Mouse (Mus musculus): ENCODE measurements at regions not wholly inside any gene's neighbourhood (a gene's known extent, or its start where the extent isn't known, plus 50 kb on each side); places are given as distances from the start of the nearest gene placed in this dataset.

DNA sequence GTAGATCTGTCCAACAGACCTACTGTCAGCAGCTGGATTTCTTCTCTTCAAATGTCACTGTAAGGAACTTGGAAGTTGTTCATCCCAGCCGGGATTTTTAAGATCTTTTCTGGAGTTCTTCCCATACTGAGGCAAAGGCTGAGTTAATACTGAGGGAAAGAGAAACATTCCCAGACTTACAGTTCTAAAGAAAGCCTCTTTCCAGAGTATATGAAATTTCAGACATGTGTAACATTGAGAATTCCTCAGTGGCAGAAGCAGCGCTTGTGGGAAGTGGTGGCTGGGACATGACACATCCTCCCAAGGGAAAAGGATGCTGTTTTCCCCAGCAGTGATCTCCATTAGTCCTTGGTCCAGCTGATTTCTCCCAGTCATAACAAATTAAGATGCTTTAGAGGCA lies 556.8 kb upstream of the Tle4 start:
- H3K4me3 ChIP-seq (ENCODE audit: insufficient read depth, low read length), result no peak overlapping the region
- TF ChIP-seq POLR2A (IDR thresholded peaks at IDR 0.05; ENCODE audit: borderline replicate concordance, low read depth, low read length) (no peak), CTCF (IDR thresholded peaks at IDR 0.05; ENCODE audit: low read depth, low read length) (no peak)
- H3K4me1 ChIP-seq (ENCODE audit: control insufficient read depth, insufficient read depth, low read length), result no peaks in the 10 kb centered on the region
- no peak overlapping the region for H3K27ac ChIP-seq (ENCODE audit: insufficient read depth, low read depth, low read length)

GRCm38 (mm10) chr19:15146325-15146724 lies 548.5 kb upstream of the Tle4 start:
- TF ChIP-seq CTCF (IDR thresholded peaks at IDR 0.05; ENCODE audit: low read depth, low read length) (no peak), POLR2A (IDR thresholded peaks at IDR 0.05; ENCODE audit: borderline replicate concordance, low read depth, low read length) (no peak)
- no peak overlapping the region for H3K27ac ChIP-seq (ENCODE audit: insufficient read depth, low read depth, low read length)
- no peak overlapping the region for H3K4me3 ChIP-seq (ENCODE audit: insufficient read depth, low read length)
- peaks cover 3% of the 10 kb centered on the region; the same call in 1 of the 2 replicates for H3K4me1 ChIP-seq (ENCODE audit: control insufficient read depth, insufficient read depth, low read length)

DNA sequence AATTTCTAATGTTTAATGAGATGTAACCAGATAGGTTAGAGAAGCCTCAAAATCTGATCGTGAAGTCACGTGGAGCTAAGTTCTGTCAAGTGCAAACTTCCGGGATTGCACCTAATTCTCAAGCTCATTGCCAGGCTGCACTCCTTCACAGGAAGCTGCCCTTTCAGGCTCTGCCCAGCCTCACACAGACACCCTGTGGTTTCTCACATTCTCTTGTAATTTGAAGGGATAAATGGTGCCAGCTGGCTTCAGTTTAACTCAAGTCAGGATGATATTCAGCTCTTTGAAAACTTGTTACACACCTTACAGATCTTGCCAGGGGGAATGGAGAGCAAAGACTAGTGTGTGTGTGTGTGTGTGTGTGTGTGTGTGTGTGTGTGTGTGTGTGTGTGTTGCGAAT lies 529.3 kb upstream of the Tle4 start:
- no peak overlapping the region for H3K4me3 ChIP-seq (ENCODE audit: insufficient read depth, low read length)
- no peak overlapping the region for H3K27ac ChIP-seq (ENCODE audit: insufficient read depth, low read depth, low read length)
- no peak for TF ChIP-seq POLR2A (IDR thresholded peaks at IDR 0.05; ENCODE audit: borderline replicate concordance, low read depth, low read length)
- no peak for TF ChIP-seq CTCF (IDR thresholded peaks at IDR 0.05; ENCODE audit: low read depth, low read length)
- H3K4me1 ChIP-seq (ENCODE audit: control insufficient read depth, insufficient read depth, low read length), result no peaks in the 10 kb centered on the region

GRCm38 (mm10) chr19:15108441-15109026 lies 510.7 kb upstream of the Tle4 start:
- no peak for TF ChIP-seq POLR2A (IDR thresholded peaks at IDR 0.05; ENCODE audit: borderline replicate concordance, low read depth, low read length)
- no peak for TF ChIP-seq CTCF (IDR thresholded peaks at IDR 0.05; ENCODE audit: low read depth, low read length)
- no peak overlapping the region for H3K27ac ChIP-seq (ENCODE audit: insufficient read depth, low read depth, low read length)
- H3K4me3 ChIP-seq (ENCODE audit: insufficient read depth, low read length), result no peak overlapping the region
- H3K4me1 ChIP-seq (ENCODE audit: control insufficient read depth, insufficient read depth, low read length), result no peaks in the 10 kb centered on the region

DNA sequence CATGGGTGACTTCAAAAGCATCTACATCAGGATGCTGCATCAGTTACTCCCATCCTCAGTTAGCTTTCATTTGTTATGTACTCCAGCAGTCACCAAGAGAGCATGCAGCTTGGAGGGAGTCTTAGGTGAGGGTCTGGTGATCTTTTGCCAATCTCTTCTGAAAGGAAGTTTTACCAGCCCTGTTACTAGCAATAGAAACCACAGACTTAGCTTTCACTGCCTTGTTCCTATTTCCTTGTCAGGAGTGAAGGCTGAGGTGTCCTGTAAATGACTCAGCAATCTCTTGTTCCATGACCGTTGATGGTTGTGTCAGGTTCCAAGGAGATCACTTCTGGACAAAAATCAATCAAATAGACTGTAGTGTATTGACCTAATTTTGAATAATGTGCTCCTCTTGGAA lies 497.2 kb upstream of the Tle4 start:
- TF ChIP-seq CTCF (IDR thresholded peaks at IDR 0.05; ENCODE audit: low read depth, low read length) (no peak), POLR2A (IDR thresholded peaks at IDR 0.05; ENCODE audit: borderline replicate concordance, low read depth, low read length) (no peak)
- Histone ChIP-seq H3K4me3 (ENCODE audit: insufficient read depth, low read length) (no peak overlapping the region), H3K4me1 (ENCODE audit: control insufficient read depth, insufficient read depth, low read length) (no peaks in the 10 kb centered on the region), H3K27ac (ENCODE audit: insufficient read depth, low read depth, low read length) (no peak overlapping the region)

DNA sequence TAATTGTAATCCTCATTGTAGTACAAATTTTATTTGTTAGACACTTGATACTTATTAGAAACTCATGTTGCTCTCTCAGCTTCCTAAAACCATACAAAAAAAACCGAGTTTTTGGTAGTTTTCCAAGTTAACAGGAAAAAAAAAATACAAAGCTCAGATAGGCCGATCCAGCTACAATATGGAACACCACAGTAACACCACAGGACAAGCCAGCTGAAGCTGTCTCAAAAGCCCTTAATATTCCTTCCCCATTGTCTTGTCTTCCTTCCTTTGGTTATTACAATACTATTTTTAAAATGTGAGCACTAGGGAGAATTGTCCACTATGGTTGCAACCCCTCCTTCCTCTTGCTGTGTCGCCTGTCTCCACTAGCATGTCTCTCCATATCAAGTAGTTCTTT lies 495.7 kb upstream of the Tle4 start:
- Histone ChIP-seq H3K4me1 (ENCODE audit: control insufficient read depth, insufficient read depth, low read length) (no peaks in the 10 kb centered on the region), H3K27ac (ENCODE audit: insufficient read depth, low read depth, low read length) (no peak overlapping the region), H3K4me3 (ENCODE audit: insufficient read depth, low read length) (no peak overlapping the region)
- TF ChIP-seq POLR2A (IDR thresholded peaks at IDR 0.05; ENCODE audit: borderline replicate concordance, low read depth, low read length), result no peak
- TF ChIP-seq CTCF (IDR thresholded peaks at IDR 0.05; ENCODE audit: low read depth, low read length), result no peak

GRCm38 (mm10) chr19:15080638-15081037 lies 482.8 kb upstream of the Tle4 start:
- Histone ChIP-seq H3K4me1 (ENCODE audit: control insufficient read depth, insufficient read depth, low read length) (no peaks in the 10 kb centered on the region), H3K27ac (ENCODE audit: insufficient read depth, low read depth, low read length) (no peak overlapping the region), H3K4me3 (ENCODE audit: insufficient read depth, low read length) (no peak overlapping the region)
- TF ChIP-seq POLR2A (IDR thresholded peaks at IDR 0.05; ENCODE audit: borderline replicate concordance, low read depth, low read length), result no peak
- TF ChIP-seq CTCF (IDR thresholded peaks at IDR 0.05; ENCODE audit: low read depth, low read length), result no peak

DNA sequence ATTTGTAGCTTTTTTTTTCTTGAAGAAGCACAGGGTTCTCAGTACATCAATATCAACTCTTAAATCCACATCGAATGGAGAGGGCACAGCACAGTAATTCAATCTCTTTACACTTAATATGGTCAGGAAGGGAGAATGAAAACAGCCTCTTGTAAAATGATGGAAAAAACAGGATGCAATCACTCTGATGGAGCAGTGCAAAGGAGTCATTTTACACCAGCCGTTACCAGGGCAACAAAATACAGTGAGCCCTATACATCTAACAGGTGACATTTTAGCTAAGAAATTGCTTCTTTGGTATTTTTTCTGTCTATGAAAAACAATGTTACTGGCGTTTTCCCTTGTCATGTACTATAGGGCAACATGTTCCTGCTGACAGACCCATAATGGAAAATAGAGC lies 459.9 kb upstream of the Tle4 start:
- H3K27ac ChIP-seq (ENCODE audit: insufficient read depth, low read depth, low read length), result no peak overlapping the region
- TF ChIP-seq CTCF (IDR thresholded peaks at IDR 0.05; ENCODE audit: low read depth, low read length), result no peak
- no peak for TF ChIP-seq POLR2A (IDR thresholded peaks at IDR 0.05; ENCODE audit: borderline replicate concordance, low read depth, low read length)
- no peaks in the 10 kb centered on the region for H3K4me1 ChIP-seq (ENCODE audit: control insufficient read depth, insufficient read depth, low read length)
- H3K4me3 ChIP-seq (ENCODE audit: insufficient read depth, low read length), result no peak overlapping the region

GRCm38 (mm10) chr19:15053582-15054141 lies 455.8 kb upstream of the Tle4 start:
- TF ChIP-seq CTCF (IDR thresholded peaks at IDR 0.05; ENCODE audit: low read depth, low read length) (no peak), POLR2A (IDR thresholded peaks at IDR 0.05; ENCODE audit: borderline replicate concordance, low read depth, low read length) (no peak)
- Histone ChIP-seq H3K4me1 (ENCODE audit: control insufficient read depth, insufficient read depth, low read length) (no peaks in the 10 kb centered on the region), H3K4me3 (ENCODE audit: insufficient read depth, low read length) (no peak overlapping the region), H3K27ac (ENCODE audit: insufficient read depth, low read depth, low read length) (no peak overlapping the region)

DNA sequence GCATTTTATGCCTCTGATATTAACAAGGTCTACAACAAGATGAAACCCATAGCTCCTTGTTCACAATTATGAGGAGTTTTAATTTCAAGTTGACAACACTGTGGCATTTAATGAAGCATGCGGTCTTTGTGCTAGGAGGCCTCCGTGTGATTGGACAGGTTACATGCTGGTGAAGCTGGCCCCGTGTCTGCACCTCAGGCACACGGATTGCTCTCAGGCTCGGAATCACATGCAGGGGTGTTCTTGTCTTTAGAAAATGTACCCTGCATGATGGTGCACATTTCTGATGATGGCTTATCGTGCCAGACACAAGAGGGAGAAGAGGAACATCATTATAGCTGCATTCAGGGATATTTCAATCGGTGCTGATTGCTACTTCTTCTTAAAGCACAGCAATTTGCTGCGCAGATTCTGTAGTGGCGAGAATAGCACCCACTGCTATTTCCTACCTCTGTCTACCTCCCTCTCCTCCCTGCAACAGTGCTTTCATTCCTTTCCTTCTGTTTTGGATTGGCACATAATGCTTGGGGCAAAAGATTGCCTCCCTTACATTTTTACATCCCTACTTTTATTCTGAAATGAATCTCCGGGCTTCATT lies 454.9 kb upstream of the Tle4 start:
- H3K4me1 ChIP-seq (ENCODE audit: control insufficient read depth, insufficient read depth, low read length), result no peaks in the 10 kb centered on the region
- TF ChIP-seq POLR2A (IDR thresholded peaks at IDR 0.05; ENCODE audit: borderline replicate concordance, low read depth, low read length), result no peak
- TF ChIP-seq CTCF (IDR thresholded peaks at IDR 0.05; ENCODE audit: low read depth, low read length), result no peak
- no peak overlapping the region for H3K27ac ChIP-seq (ENCODE audit: insufficient read depth, low read depth, low read length)
- no peak overlapping the region for H3K4me3 ChIP-seq (ENCODE audit: insufficient read depth, low read length)
